Mouse (Mus musculus) lung, adult 2 months (tissue): Measurements from ENCODE around the gene Acvr1.

Experiments used
- CTCF ChIP-seq: fragments of 200-500 bp; IDR thresholded peaks from 2 replicates; pipeline ENCODE4 v1.5.1; 2011; ENCODE audit warnings: mild to moderate bottlenecking, low read length, control low read depth; ENCODE audit not compliant: insufficient read depth
- POLR2A ChIP-seq: fragments of 200-500 bp; IDR thresholded peaks from 2 replicates; pipeline ENCODE4 v1.6.1; 2011; ENCODE audit warnings: low read depth, mild to moderate bottlenecking, control low read depth, low read length, borderline replicate concordance; ENCODE audit errors: extremely low read depth

DNA sequence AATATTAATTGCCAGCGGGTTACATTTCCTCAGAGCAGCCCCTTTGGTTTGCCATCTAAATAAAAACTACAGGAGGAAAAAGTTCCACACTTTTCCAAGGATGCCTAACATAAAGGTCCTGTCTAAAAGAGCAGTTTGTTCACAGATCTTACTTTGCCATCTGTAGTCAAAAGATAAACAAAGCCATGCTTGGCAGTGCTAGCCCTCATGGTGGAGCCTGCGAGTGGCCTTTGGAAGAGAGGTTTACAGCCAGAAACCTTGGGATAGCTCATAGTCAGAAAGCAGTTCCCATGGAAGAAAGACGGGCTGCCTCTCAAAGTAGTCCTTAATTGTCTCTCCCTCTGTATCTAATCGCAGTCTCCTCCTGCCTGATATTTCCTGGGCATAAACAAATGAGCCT lies 36.4 kb downstream of the Acvr1 start:
- TF ChIP-seq POLR2A (no peak), CTCF (no peak)
